Comparison of ENCODE assay signal across 7 mouse cellular contexts in the genomic region with DNA sequence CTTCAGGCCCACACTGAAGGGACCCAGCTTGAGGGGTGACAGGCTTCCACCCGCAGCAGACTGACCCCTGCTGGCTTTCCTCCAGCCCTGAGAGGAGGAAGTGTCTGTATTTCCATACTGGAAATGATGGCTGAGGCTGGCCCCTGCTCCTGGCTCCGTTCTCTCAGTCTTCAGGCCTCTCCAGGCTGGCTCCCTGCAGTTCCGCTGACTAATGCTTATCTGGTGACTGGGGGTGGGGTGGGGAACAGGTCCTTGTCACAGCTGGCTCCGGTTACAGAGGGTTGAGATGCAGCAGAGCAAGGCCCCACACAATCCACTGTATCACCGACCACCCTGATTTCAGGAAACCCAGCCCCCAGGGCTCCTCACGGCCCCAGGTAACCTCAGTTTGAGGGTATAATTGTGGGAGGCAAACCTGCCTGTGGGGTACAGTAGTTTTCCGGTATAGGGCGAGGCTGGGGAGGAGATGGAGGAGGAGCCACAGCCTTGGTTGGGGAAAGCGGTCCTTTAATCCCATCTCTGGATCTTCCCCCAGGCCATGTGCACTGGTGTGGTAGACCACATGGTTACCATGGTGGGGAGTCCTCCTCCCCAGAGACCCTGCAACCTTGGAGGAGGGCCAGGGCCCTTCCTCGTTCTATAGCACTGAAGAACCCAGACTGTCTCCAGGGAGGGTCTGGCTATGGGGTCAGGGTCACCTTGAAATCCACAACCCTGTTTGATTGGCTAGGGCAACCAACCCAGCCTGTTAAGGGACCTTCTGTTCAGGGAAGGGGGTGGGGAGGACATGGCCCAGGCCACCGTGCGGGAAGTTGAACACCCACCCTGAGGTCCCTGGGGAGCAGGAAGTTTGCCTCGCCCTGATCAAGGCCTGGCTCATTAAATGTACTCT.
DNase-seq lines count a peak whose midpoint lies in the region; ATAC-seq and TF ChIP-seq lines count a peak whose summit lies in the region.

No protein-coding gene starts in this region.

- no peak for TF ChIP-seq POLR2A in ES-Bruce4 (IDR thresholded peaks at IDR 0.05; ENCODE audit: insufficient read depth, low read length)

- no peaks in the 10 kb centered on the region for H3K27me3 ChIP-seq in C2C12 (ENCODE audit: control insufficient read depth, insufficient read depth, insufficient read length)
- no peaks in the 10 kb centered on the region for H3K27me3 ChIP-seq in ES-Bruce4 (ENCODE audit: control insufficient read depth, insufficient read depth, low read length, poor library complexity, severe bottlenecking)
- no peaks in the 10 kb centered on the region for H3K27me3 ChIP-seq in embryonic facial prominence, embryonic 12.5 days
- H3K27me3 ChIP-seq in hindbrain, embryonic 14.5 days (ENCODE audit: control insufficient read depth, insufficient read depth, low read length) = no peaks in the 10 kb centered on the region
- no peaks in the 10 kb centered on the region for H3K27me3 ChIP-seq in liver, postnatal 0 days (ENCODE audit: insufficient read depth, low read length)
- H3K27me3 ChIP-seq in stomach, postnatal 0 days (ENCODE audit: control insufficient read depth, insufficient read depth, low read length) = no peaks in the 10 kb centered on the region

- 0 out of 2 replicates have a peak, but pooled peaks have one; percentile 24 for ATAC-seq in embryonic facial prominence, embryonic 12.5 days (ENCODE audit: insufficient number of reproducible peaks, insufficient read depth, low FRiP score, low TSS enrichment)
- no peak for ATAC-seq in hindbrain, embryonic 14.5 days (ENCODE audit: low FRiP score)
- peak; percentile 72 for ATAC-seq in liver, postnatal 0 days
- peak; percentile 40; the same call in 1 of the 2 replicates for ATAC-seq in stomach, postnatal 0 days (ENCODE audit: low FRiP score, low TSS enrichment)

- H3K4me2 ChIP-seq in embryonic facial prominence, embryonic 12.5 days (replicated peaks) = no peak overlapping the region
- H3K4me2 ChIP-seq in hindbrain, embryonic 14.5 days (replicated peaks) = no peak overlapping the region
- H3K4me2 ChIP-seq in liver, postnatal 0 days (ENCODE audit: low read depth, low read length) = peak overlapping the region; percentile 35; the same call in 1 of the 2 replicates
- no peak overlapping the region for H3K4me2 ChIP-seq in stomach, postnatal 0 days (replicated peaks; ENCODE audit: low read depth)

- no peaks in the 10 kb centered on the region for H3K9me3 ChIP-seq in ES-Bruce4 (replicated peaks; ENCODE audit: control insufficient read depth, insufficient read depth, low read length, poor library complexity, severe bottlenecking)
- H3K9me3 ChIP-seq in embryonic facial prominence, embryonic 12.5 days = no peaks in the 10 kb centered on the region
- H3K9me3 ChIP-seq in hindbrain, embryonic 14.5 days (ENCODE audit: control insufficient read depth, low read length) = no peaks in the 10 kb centered on the region
- H3K9me3 ChIP-seq in liver, postnatal 0 days (ENCODE audit: low read length) = no peaks in the 10 kb centered on the region
- H3K9me3 ChIP-seq in stomach, postnatal 0 days (ENCODE audit: control insufficient read depth, low read length) = no peaks in the 10 kb centered on the region

- WGBS in embryonic facial prominence, embryonic 12.5 days = 19% methylated on average over 13 of the region's 13 CpGs
- WGBS in hindbrain, embryonic 14.5 days = 41% methylated on average over 13 of the region's 13 CpGs
- 32% methylated on average over 13 of the region's 13 CpGs for WGBS in liver, postnatal 0 days (ENCODE audit: insufficient replicate concordance)
- 22% methylated on average over 13 of the region's 13 CpGs for WGBS in stomach, postnatal 0 days

- peak overlapping the region; percentile 96 for H3K27ac ChIP-seq in ES-Bruce4 (ENCODE audit: insufficient read depth, low read length)
- H3K27ac ChIP-seq in embryonic facial prominence, embryonic 12.5 days = peak overlapping the region; percentile 81
- H3K27ac ChIP-seq in hindbrain, embryonic 14.5 days = peak overlapping the region; percentile 63
- peak overlapping the region; percentile 69; the same call in 1 of the 2 replicates for H3K27ac ChIP-seq in liver, postnatal 0 days (ENCODE audit: low read depth)
- peak overlapping the region; percentile 40 for H3K27ac ChIP-seq in stomach, postnatal 0 days (replicated peaks)

- peak overlapping the region; percentile 23 for H3ac ChIP-seq in C2C12 (ENCODE audit: control insufficient read depth, insufficient read length, low read depth)

- TF ChIP-seq CTCF in C2C12 (IDR thresholded peaks at IDR 0.05; ENCODE audit: control insufficient read depth, insufficient read depth, insufficient read length) (no peak), ES-Bruce4 (IDR thresholded peaks at IDR 0.05; ENCODE audit: low read depth, low read length) (peak; percentile 16)
- peak; percentile 45 for TF ChIP-seq CTCF in liver, postnatal 0 days (IDR thresholded peaks at IDR 0.05; ENCODE audit: low read depth)
- TF ChIP-seq CTCF in stomach, postnatal 0 days (IDR thresholded peaks at IDR 0.05; ENCODE audit: low read depth) = peak; percentile 35; the same call in 1 of the 2 replicates

- H3K9ac ChIP-seq in ES-Bruce4 (ENCODE audit: low read depth, poor library complexity, severe bottlenecking) = peak overlapping the region; percentile 16; the same call in 1 of the 2 replicates
- peak overlapping the region; percentile 27; the same call in 1 of the 2 replicates for H3K9ac ChIP-seq in embryonic facial prominence, embryonic 12.5 days
- H3K9ac ChIP-seq in hindbrain, embryonic 14.5 days = peak overlapping the region; percentile 10; the same call in 1 of the 2 replicates
- no peak overlapping the region; the same call in 1 of the 2 replicates for H3K9ac ChIP-seq in liver, postnatal 0 days (replicated peaks)
- H3K9ac ChIP-seq in stomach, postnatal 0 days (ENCODE audit: low read length) = no peak overlapping the region

- peaks cover 18% of the 10 kb centered on the region for H3K4me1 ChIP-seq in ES-Bruce4 (ENCODE audit: control insufficient read depth, insufficient read depth, low read length)
- peaks cover 78% of the 10 kb centered on the region for H3K4me1 ChIP-seq in embryonic facial prominence, embryonic 12.5 days
- H3K4me1 ChIP-seq in hindbrain, embryonic 14.5 days (replicated peaks; ENCODE audit: control insufficient read depth, insufficient read depth, low read length) = peaks cover 31% of the 10 kb centered on the region
- H3K4me1 ChIP-seq in liver, postnatal 0 days (ENCODE audit: insufficient read depth) = peaks cover 47% of the 10 kb centered on the region
- peaks cover 26% of the 10 kb centered on the region for H3K4me1 ChIP-seq in stomach, postnatal 0 days (replicated peaks; ENCODE audit: control insufficient read depth, insufficient read depth)

- TF ChIP-seq EP300 in ES-Bruce4 (IDR thresholded peaks at IDR 0.05; ENCODE audit: insufficient read depth, low read depth, low read length) = peak; percentile 92
- no peak for TF ChIP-seq EP300 in liver, postnatal 0 days (IDR thresholded peaks at IDR 0.05; ENCODE audit: low read depth)
- TF ChIP-seq EP300 in stomach, postnatal 0 days (optimal IDR thresholded peaks at IDR 0.05) = no peak

- H3K79me3 ChIP-seq in C2C12 (ENCODE audit: low read depth) = peaks cover 91% of the 10 kb centered on the region

- H3K4me3 ChIP-seq in C2C12 (ENCODE audit: insufficient read depth, poor library complexity, severe bottlenecking) (no peak overlapping the region), ES-Bruce4 (ENCODE audit: low read depth, low read length) (peak overlapping the region; percentile 53)
- no peak overlapping the region for H3K4me3 ChIP-seq in embryonic facial prominence, embryonic 12.5 days
- no peak overlapping the region for H3K4me3 ChIP-seq in hindbrain, embryonic 14.5 days (replicated peaks; ENCODE audit: low read length)
- H3K4me3 ChIP-seq in liver, postnatal 0 days (ENCODE audit: low read depth, low read length) = no peak overlapping the region
- no peak overlapping the region for H3K4me3 ChIP-seq in stomach, postnatal 0 days (ENCODE audit: low read depth, low read length)

- H3K79me2 ChIP-seq in C2C12 (ENCODE audit: control insufficient read depth, insufficient read depth) = peaks cover 100% of the 10 kb centered on the region

- DNase-seq in hindbrain, embryonic 14.5 days (ENCODE audit: low spot score) = no peak
- DNase-seq in liver, postnatal 0 days = peak; percentile 62
- peak; percentile 53 for DNase-seq in stomach, postnatal 0 days (ENCODE audit: low spot score)
- DNase-seq in layer of hippocampus, adult 9-11 months = no peak

- H3K36me3 ChIP-seq in C2C12 (ENCODE audit: control insufficient read depth, insufficient read depth) (peaks cover 27% of the 10 kb centered on the region), ES-Bruce4 (ENCODE audit: control insufficient read depth, insufficient read depth, low read length, poor library complexity, severe bottlenecking) (no peaks in the 10 kb centered on the region)
- no peaks in the 10 kb centered on the region for H3K36me3 ChIP-seq in embryonic facial prominence, embryonic 12.5 days
- H3K36me3 ChIP-seq in hindbrain, embryonic 14.5 days (replicated peaks; ENCODE audit: control insufficient read depth, insufficient read depth) = no peaks in the 10 kb centered on the region
- no peaks in the 10 kb centered on the region for H3K36me3 ChIP-seq in liver, postnatal 0 days (replicated peaks; ENCODE audit: insufficient read depth, low read length)
- no peaks in the 10 kb centered on the region; the same call in 1 of the 2 replicates for H3K36me3 ChIP-seq in stomach, postnatal 0 days (ENCODE audit: control insufficient read depth, insufficient read depth, low read length)

TF ChIP-seq in C2C12, 6 proteins besides CTCF, POLR2A, EP300 and RAD21:
- TF ChIP-seq MAX (IDR thresholded peaks at IDR 0.05) (peak; percentile 94), CEBPB (IDR thresholded peaks at IDR 0.05; ENCODE audit: low read depth) (no peak), USF1 (IDR thresholded peaks at IDR 0.05; ENCODE audit: low read depth) (peak; percentile 5), MYOG (IDR thresholded peaks at IDR 0.05; ENCODE audit: control insufficient read depth, extremely low read depth, insufficient read length) (no peak), FOSL1 (IDR thresholded peaks at IDR 0.05; ENCODE audit: insufficient read depth, low read length, poor library complexity, severe bottlenecking) (no peak), MYOD1 (IDR thresholded peaks at IDR 0.05; ENCODE audit: control insufficient read depth, insufficient read length, low read depth) (no peak)

Comparison
In these comparisons a context has a peak if more than half of its experiments do, and no peak if none do; other contexts are left out.
1. H3K27ac ChIP-seq: peak in every context shown above with its lines; median percentile 96 in ES-Bruce4; 81 in embryonic facial prominence, embryonic 12.5 days; 69 in liver, postnatal 0 days; 63 in hindbrain, embryonic 14.5 days; 40 in stomach, postnatal 0 days.
2. H3K9ac ChIP-seq: peak in ES-Bruce4 (single experiment), embryonic facial prominence, embryonic 12.5 days (single experiment) and hindbrain, embryonic 14.5 days (single experiment); none in liver, postnatal 0 days (single experiment) and stomach, postnatal 0 days (single experiment).
3. DNase-seq: peak in liver, postnatal 0 days (single experiment) and stomach, postnatal 0 days (single experiment); none in hindbrain, embryonic 14.5 days (single experiment) and layer of hippocampus, adult 9-11 months (single experiment).